Mouse (Mus musculus) lung, postnatal 4 days (tissue): ENCODE results near the gene Hltf.
"Not testable (repeated sequence)": the region's sequence is repeated elsewhere in the genome, so short reads cannot be mapped to it uniquely, and the experiment has no call there.

ENCODE experiments used
- DNase-seq, 2 experiments: peaks; one replicate each; pipeline ENCODE4 v3.0.0; 2021

The Hltf gene

GRCm38 (mm10) chr3:20104776-20105175, 47.2 kb downstream of the Hltf start:
- no peak for DNase-seq

- no peak for DNase-seq
Measured at GRCm38 (mm10) chr3:20108881-20109280, 51.3 kb downstream of the Hltf start.

GRCm38 (mm10) chr3:20111913-20112312, 54.3 kb downstream of the Hltf start:
- DNase-seq, result no peak

- no peak for DNase-seq
Measured at GRCm38 (mm10) chr3:20119044-20119591, 61.5 kb downstream of the Hltf start.

- no peak for DNase-seq
Measured at GRCm38 (mm10) chr3:20119686-20120244, 62.2 kb downstream of the Hltf start.

- not testable (repeated sequence) for DNase-seq
Measured at GRCm38 (mm10) chr3:20121582-20121981, 64.0 kb downstream of the Hltf start.

GRCm38 (mm10) chr3:20125604-20126003, 68.0 kb downstream of the Hltf start:
- no peak for DNase-seq

- DNase-seq, result no peak
Measured at GRCm38 (mm10) chr3:20127047-20127595, 69.5 kb downstream of the Hltf start.

GRCm38 (mm10) chr3:20129491-20129890, 71.9 kb downstream of the Hltf start:
- DNase-seq, result no peak

- peak; percentile 30 to 60 for DNase-seq
Measured at GRCm38 (mm10) chr3:20130456-20131349, 73.1 kb downstream of the Hltf start.

- peak; percentile 68 to 88 for DNase-seq
Measured at GRCm38 (mm10) chr3:20131350-20131720, 73.7 kb downstream of the Hltf start.

GRCm38 (mm10) chr3:20132731-20133130, 75.1 kb downstream of the Hltf start:
- no peak for DNase-seq

GRCm38 (mm10) chr3:20133745-20134144, 76.1 kb downstream of the Hltf start:
- no peak for DNase-seq

GRCm38 (mm10) chr3:20134545-20134944, 76.9 kb downstream of the Hltf start:
- DNase-seq, result peak; percentile 42 to 74

- DNase-seq, result no peak
Measured at GRCm38 (mm10) chr3:20136868-20137581, 79.4 kb downstream of the Hltf start.

- DNase-seq, result no peak
Measured at GRCm38 (mm10) chr3:20141240-20141639, 83.6 kb downstream of the Hltf start.

- DNase-seq, result peak in 1 of 2 experiments; percentile 6
Measured at GRCm38 (mm10) chr3:20141679-20142078, 84.1 kb downstream of the Hltf start.

- no peak for DNase-seq
Measured at GRCm38 (mm10) chr3:20142101-20142500, 84.5 kb downstream of the Hltf start.

- no peak for DNase-seq
Measured at GRCm38 (mm10) chr3:20142576-20142975, 85.0 kb downstream of the Hltf start.

- no peak for DNase-seq
Measured at GRCm38 (mm10) chr3:20143726-20144125, 86.1 kb downstream of the Hltf start.

- peak in 1 of 2 experiments; percentile 35 for DNase-seq
Measured at GRCm38 (mm10) chr3:20144401-20144800, 86.8 kb downstream of the Hltf start.

GRCm38 (mm10) chr3:20145696-20146113, 88.1 kb downstream of the Hltf start:
- DNase-seq, result peak in 1 of 2 experiments; percentile 55

GRCm38 (mm10) chr3:20146884-20147395, 89.3 kb downstream of the Hltf start:
- no peak for DNase-seq
